Mouse (Mus musculus): ENCODE measurements around the gene Bcat2. TPM values are rescaled to one million over a fixed set of nuclear protein-coding genes. Genes with fewer than 3 reads are reported as not detected.

Gene Bcat2
- total and polyA plus RNA-seq, 3 experiments: 166 to 292 (median 213) TPM

- no peak for DNase-seq
Measured at GRCm38 (mm10) chr7:45587631-45588592, 18.0 kb downstream of the Bcat2 start.

DNA sequence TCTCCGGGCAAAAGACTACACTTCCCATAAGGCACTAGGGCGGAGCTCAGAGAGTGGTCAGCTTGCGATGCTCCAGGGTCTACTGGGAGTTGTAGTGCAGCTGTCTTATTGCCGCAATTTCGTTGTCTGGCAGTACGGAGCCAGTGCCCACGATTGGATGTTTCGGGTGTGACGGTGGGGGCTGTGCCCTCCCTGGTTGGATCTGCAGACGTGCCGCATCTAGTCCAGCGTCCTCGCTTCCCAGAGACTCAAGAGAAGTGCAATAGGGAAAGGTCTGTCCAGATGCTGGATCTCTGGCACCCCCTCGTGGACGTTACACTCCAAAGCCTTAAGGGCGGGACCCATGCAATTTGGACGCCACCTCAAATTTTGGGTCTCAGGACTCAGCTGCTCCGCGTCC, 19.2 kb downstream of the Bcat2 start:
- DNase-seq: peak; percentile 95

DNA sequence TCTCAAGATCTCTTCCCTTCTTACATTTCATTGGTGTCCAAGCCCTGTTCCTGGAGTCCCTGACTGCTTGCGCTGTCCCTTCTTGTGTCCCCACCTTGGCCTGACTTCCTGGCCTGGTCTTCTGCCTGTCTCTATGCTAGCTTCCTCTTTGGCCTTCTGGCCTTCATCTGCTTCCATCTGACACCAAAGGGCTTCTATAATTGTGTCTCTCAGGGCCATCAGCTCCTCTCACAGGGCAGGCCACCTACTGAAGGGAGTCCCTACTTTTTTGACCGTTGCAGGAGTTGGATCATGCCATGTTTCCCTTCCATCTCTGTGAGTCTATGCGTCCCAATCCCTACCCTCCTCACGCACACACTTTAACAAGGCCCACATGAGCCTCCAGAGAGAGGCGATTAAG, 19.9 kb downstream of the Bcat2 start:
- no peak for DNase-seq

- DNase-seq: no peak
Measured at GRCm38 (mm10) chr7:45590874-45591273, 20.9 kb downstream of the Bcat2 start.

DNA sequence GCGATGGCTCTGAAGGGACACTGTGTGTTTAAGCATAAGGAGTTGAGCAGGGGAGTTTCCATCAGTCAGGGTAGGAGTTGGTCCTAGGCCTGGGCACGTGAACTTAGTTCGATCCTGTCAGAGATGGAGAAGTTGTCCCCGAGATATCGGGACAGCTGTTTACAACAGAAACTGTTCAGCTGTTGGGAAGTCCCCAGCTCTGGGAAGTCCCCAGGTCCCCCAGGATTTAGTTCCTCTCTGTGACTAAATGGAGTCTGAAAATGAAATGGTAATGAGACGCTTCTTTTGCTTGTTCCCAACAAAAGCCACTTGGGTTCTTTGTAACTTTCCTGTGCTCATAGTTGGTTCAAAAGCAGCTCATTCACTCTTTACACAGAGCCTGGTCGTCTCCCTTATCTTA, 21.9 kb downstream of the Bcat2 start:
- no peak for DNase-seq

DNA sequence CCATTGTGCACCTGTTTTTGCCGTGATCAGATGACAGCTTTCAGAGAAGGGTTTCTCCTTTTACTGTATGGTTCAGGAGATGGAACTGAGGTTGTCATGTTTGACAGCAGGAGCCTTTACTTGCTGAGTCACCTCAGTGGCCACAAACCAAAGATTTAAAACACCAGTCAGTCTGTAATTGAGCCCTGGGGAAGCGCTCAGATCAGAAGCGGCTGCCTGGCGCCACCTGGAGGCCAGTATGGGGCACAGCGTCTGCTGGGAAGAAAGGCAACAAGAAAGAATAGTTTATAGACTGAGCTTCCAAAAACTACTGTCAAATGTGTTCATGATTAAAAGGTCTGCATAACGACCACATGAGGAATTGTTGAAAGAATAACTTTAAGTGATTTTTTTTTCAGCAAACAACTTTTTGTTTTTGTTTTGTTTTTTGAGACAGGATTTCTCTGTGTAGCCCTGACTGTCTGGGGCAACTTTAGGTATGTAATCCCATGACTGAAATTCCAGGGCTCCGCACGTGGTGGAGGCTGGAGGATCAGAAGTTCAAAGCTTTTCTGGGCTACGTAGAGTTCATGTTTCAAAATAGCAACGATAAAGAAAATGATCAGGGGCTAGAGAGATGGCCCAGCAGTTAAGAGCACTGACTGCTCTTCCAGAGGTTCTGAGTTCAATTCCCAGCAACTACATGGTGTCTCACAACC, 23.3 kb downstream of the Bcat2 start:
- DNase-seq: peak; percentile 74

- DNase-seq: no peak
Measured at GRCm38 (mm10) chr7:45595176-45595575, 25.2 kb downstream of the Bcat2 start.

- no peak for DNase-seq
Measured at GRCm38 (mm10) chr7:45596107-45596506, 26.2 kb downstream of the Bcat2 start.

- no peak for DNase-seq
Measured at GRCm38 (mm10) chr7:45597013-45597412, 27.1 kb downstream of the Bcat2 start.

GRCm38 (mm10) chr7:45597527-45597926, 27.6 kb downstream of the Bcat2 start:
- no peak for DNase-seq

DNA sequence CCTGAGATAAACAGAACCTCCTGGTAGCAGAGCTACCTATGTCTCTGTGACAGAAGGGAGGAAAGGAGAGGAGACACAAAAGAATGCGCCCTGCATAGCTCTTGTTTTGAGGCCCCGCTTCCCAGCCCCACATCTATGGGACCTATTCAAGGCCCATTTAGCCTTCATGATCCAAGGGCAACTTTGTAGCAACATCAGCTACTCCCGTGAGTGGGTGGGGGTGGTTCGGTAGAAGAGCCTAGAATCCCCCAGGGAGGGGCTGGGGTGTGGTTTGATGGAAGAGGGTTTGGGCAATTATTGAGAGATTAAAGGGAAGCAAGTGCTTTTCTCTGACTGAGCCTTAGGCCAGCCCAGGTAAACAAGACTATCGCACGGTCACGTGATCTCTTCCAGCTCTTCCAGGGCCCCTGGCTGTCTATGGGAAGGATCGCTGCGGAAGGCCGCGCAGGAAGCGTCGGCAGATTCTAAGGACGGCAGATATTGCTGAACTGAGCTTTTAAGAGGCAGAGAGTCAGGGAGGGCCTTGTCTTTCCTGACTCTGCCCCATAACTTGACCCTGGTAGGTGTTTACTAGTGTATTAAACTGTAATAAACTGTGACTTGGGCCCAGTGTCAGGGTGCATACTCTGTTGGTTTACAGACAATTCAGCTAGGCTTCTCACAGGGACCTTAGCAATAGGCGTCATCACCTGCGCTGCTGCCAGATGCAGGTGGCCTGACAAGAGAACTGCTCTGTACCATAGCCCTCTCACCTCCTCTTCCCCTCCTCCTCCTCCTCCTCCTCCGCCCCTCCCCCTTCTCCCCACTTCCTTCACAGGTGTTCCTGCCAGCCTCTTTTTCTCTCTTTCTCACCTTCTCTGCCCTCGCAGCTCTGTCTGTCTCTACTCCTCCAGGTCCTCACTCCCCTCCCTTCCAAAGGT, 29.3 kb downstream of the Bcat2 start:
- no peak for DNase-seq

GRCm38 (mm10) chr7:45605704-45606289, 35.8 kb downstream of the Bcat2 start:
- peak; percentile 51 for DNase-seq

GRCm38 (mm10) chr7:45609511-45609910, 39.6 kb downstream of the Bcat2 start:
- DNase-seq: no peak

GRCm38 (mm10) chr7:45616277-45616676, 46.3 kb downstream of the Bcat2 start:
- DNase-seq: no peak

- no peak for DNase-seq
Measured at GRCm38 (mm10) chr7:45617042-45617695, 47.2 kb downstream of the Bcat2 start, which contains the start of gene Fut1. Gene Fut1, plus strand, starts transcription at chr7:45617289.

DNA sequence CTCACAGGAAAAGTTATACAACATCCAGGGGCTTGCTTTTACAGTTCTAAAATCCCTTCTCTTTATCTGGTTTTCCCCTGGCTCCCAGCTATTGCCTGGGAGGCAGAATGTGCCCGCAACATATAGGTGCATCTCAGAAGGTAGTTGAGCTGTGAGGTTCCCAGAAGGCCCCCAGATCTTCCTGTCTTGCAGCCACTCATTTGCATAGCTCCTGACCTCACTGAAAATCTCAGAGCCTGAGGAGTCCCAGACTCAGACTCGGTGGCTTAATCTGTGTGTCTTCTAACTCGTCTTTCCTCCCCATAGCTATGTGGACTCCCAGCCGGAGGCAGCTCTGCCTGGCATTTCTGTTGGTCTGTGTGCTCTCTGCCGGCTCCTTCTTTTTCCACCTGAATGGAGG, 48.4 kb downstream of the Bcat2 start:
- no peak for DNase-seq

DNA sequence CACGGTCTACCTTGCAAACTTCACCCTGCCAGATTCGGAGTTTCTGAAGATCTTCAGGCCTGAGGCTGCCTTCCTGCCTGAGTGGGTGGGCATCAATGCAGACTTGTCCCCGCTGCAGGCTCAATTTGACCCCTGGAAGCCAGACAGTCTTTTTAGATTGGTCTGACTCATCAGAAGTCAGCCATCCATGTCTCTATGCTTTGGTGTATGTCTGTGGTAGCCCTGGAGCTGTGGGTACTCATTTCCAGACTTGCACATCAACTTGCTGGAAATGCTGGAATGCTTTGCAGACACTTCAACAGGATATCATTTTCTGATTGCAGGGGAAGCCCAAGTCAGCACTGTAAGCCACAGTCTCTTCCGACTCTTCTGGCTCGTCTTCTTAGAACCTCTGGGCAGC, 49.6 kb downstream of the Bcat2 start:
- DNase-seq: no peak

- no peak for DNase-seq
Measured at GRCm38 (mm10) chr7:45621443-45621842, 51.5 kb downstream of the Bcat2 start, which contains the start of gene Izumo1. Gene Izumo1, plus strand, starts transcription at chr7:45621811.

DNA sequence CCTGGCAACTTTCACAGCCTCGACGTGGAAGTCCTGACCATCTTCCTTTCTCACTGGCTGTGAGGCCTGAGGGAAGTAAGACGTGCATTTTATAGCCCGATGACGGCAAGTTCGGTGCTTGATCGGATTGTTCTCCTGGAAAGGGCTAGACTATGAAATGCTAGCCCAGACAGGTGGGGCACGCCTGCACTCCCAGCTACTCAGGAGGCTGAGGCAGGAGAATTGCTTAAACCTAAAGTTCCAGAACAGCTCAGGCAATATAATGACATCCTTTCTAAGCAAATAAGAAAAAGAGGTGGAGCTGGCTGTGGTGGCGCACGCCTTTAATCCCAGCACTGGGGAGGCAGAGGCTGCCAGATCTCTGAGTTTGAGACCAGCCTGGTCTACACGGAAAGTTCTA, 53.6 kb downstream of the Bcat2 start:
- no peak for DNase-seq

DNA sequence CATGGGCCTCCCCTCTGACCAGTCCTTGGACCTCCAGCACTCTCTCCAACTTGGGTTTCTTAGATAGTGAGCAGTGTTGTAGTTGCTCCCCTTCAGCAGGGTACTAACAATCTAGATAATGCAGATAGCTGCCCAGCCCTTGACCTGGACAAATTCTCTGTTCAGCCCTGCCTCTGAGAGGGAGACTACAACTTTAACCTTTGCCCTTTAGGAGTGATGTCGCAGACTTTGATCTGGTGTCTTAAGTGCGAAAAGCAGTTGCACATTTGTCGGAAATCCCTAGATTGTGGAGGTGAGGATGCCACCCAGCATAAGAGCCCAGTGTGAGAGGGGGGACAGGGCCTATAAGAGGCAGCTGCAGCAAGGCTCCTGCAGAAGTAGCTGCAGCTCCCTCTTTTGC, 54.8 kb downstream of the Bcat2 start:
- DNase-seq: no peak

DNA sequence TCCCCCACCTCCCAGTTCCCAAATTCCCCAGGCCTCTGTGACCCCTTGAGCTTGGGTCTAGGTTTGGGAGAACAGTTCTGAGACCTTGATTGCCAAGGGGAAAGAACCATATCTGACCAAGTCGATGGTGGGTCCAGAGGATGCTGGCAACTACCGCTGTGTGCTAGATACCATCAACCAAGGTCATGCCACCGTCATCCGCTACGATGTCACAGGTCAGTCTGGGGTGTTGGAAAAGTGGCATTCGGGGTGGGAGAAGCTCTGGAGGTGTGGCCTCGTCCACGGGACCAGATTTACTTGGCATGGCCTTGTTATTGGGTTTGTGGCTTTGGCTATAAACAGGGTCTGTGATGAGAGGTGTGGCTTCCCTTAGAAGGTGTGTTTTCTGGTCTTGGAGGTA, 55.5 kb downstream of the Bcat2 start:
- DNase-seq: no peak
